Mouse (Mus musculus) kidney, embryonic 14.5 days (tissue): ENCODE measurements around the gene Mef2b. TPM values are rescaled to one million over a fixed set of nuclear protein-coding genes. Genes with fewer than 3 reads are reported as not detected.

Experiments used
- ATAC-seq: fragments of 200-750 bp; cut with Nextera tagmentation; 2 replicates; pipeline ENCODE4 v1.8.0; 2017; ENCODE audit warnings: moderate number of reproducible peaks, mild to moderate bottlenecking, moderate TSS enrichment, moderate library complexity; ENCODE audit not compliant: low FRiP score, low TSS enrichment
- H3K27ac ChIP-seq: fragments of 300-500 bp; sonication (generic); 2 replicates; pipeline ENCODE4 v1.5.1; 2014; ENCODE audit warnings: low read depth, mild to moderate bottlenecking, low read length, moderate library complexity, mixed read lengths
- H3K27me3 ChIP-seq: fragments of 300-500 bp; sonication (generic); 2 replicates; pipeline ENCODE4 v1.6.1; 2014; ENCODE audit warnings: mild to moderate bottlenecking, low read length; ENCODE audit not compliant: control insufficient read depth, insufficient read depth
- H3K36me3 ChIP-seq: fragments of 300-500 bp; sonication (generic); 2 replicates; pipeline ENCODE4 v1.6.1; 2014; ENCODE audit warnings: low read length, mixed read lengths; ENCODE audit not compliant: control insufficient read depth, insufficient read depth
- H3K4me1 ChIP-seq: fragments of 300-500 bp; sonication (generic); 2 replicates; pipeline ENCODE4 v1.6.1; 2014; ENCODE audit warnings: low read length, mixed read lengths; ENCODE audit not compliant: control insufficient read depth, insufficient read depth
- H3K4me2 ChIP-seq: fragments of 300-500 bp; sonication (generic); replicated peaks from 2 replicates; pipeline ENCODE4 v1.6.1; 2014; ENCODE audit warnings: low read depth, mild to moderate bottlenecking, low read length
- H3K4me3 ChIP-seq: fragments of 300-500 bp; sonication (generic); 2 replicates; pipeline ENCODE4 v1.5.1; 2014; ENCODE audit warnings: mild to moderate bottlenecking, low read length
- H3K9ac ChIP-seq: fragments of 300-500 bp; sonication (generic); 2 replicates; pipeline ENCODE4 v1.6.1; 2014; ENCODE audit warnings: low read depth, mild to moderate bottlenecking, low read length, moderate library complexity
- H3K9me3 ChIP-seq: fragments of 300-500 bp; sonication (generic); 2 replicates; pipeline ENCODE4 v1.6.1; 2016; ENCODE audit warnings: low read length; ENCODE audit not compliant: control insufficient read depth
- WGBS: fragments of 180-500 bp; shearing (Covaris S2); extraction: QIAGEN DNeasy Blood & Tissue Kit; methylation state at CpG from one replicate; pipeline ENCODE4 v1.1.7; 2014; 5-methylcytosine and 5-hydroxymethylcytosine counted together
- polyA plus RNA-seq: library from polyadenylated mRNA; unstranded; fragments of >200 nt; fragmentation: Nextera tagmentation; extraction: Ambion mirVana; gene quantifications from 2 replicates; pipeline ENCODE4 v1.2.1, GENCODE M21; 2014

Mef2b gene
- polyA plus RNA-seq, 1 experiment from 2014 or later = 0.97 TPM

GRCm38 (mm10) chr8:70147678-70148607, 8.4 kb downstream of the Mef2b start:
- Histone ChIP-seq H3K9me3 (no peaks in the 10 kb centered on the region), H3K27me3 (no peaks in the 10 kb centered on the region), H3K9ac (no peak overlapping the region), H3K27ac (no peak overlapping the region), H3K4me2 (no peak overlapping the region), H3K4me3 (no peak overlapping the region), H3K4me1 (peaks cover 4% of the 10 kb centered on the region; the same call in 1 of the 2 replicates), H3K36me3 (peaks cover 29% of the 10 kb centered on the region)
- no peak for ATAC-seq
- 80% methylated on average over 7 of the region's 7 CpGs for WGBS

GRCm38 (mm10) chr8:70150158-70150557, 10.6 kb downstream of the Mef2b start:
- no peaks in the 10 kb centered on the region for H3K9me3 ChIP-seq
- no peak overlapping the region for H3K9ac ChIP-seq
- H3K4me2 ChIP-seq = no peak overlapping the region
- no peaks in the 10 kb centered on the region for H3K27me3 ChIP-seq
- peak; percentile 34 for ATAC-seq
- H3K4me1 ChIP-seq = peaks cover 4% of the 10 kb centered on the region; the same call in 1 of the 2 replicates
- H3K27ac ChIP-seq = no peak overlapping the region
- no peak overlapping the region for H3K4me3 ChIP-seq
- WGBS = 12% methylated on average over 13 of the region's 13 CpGs
- H3K36me3 ChIP-seq = peaks cover 17% of the 10 kb centered on the region

- H3K9ac ChIP-seq = no peak overlapping the region
- peaks cover 4% of the 10 kb centered on the region; the same call in 1 of the 2 replicates for H3K4me1 ChIP-seq
- no peak overlapping the region; the same call in 1 of the 2 replicates for H3K4me2 ChIP-seq
- no peaks in the 10 kb centered on the region for H3K27me3 ChIP-seq
- H3K4me3 ChIP-seq = no peak overlapping the region
- no peaks in the 10 kb centered on the region for H3K36me3 ChIP-seq
- no peak overlapping the region for H3K27ac ChIP-seq
- H3K9me3 ChIP-seq = no peaks in the 10 kb centered on the region
- 13% methylated on average over 22 of the region's 22 CpGs for WGBS
- ATAC-seq = peak; percentile 95
Observed at GRCm38 (mm10) chr8:70152537-70153257, 13.2 kb downstream of the Mef2b start.

GRCm38 (mm10) chr8:70157240-70157800, 17.8 kb downstream of the Mef2b start:
- Histone ChIP-seq H3K9me3 (no peaks in the 10 kb centered on the region), H3K4me3 (no peak overlapping the region), H3K27me3 (no peaks in the 10 kb centered on the region), H3K4me2 (no peak overlapping the region), H3K27ac (no peak overlapping the region), H3K4me1 (no peaks in the 10 kb centered on the region), H3K36me3 (no peaks in the 10 kb centered on the region), H3K9ac (no peak overlapping the region)
- ATAC-seq = no peak
- WGBS = 92% methylated on average over 1 of the region's 1 CpGs

- H3K9me3 ChIP-seq = no peaks in the 10 kb centered on the region
- peak; percentile 92 for ATAC-seq
- H3K4me3 ChIP-seq = peak overlapping the region; percentile 35
- H3K36me3 ChIP-seq = no peaks in the 10 kb centered on the region
- WGBS = 16% methylated on average over 33 of the region's 40 CpGs
- no peaks in the 10 kb centered on the region for H3K4me1 ChIP-seq
- no peaks in the 10 kb centered on the region for H3K27me3 ChIP-seq
- peak overlapping the region; percentile 32 for H3K9ac ChIP-seq
- H3K4me2 ChIP-seq = peak overlapping the region; percentile 52
- H3K27ac ChIP-seq = no peak overlapping the region
Observed at GRCm38 (mm10) chr8:70158069-70158853, 18.8 kb downstream of the Mef2b start.

- Histone ChIP-seq H3K4me1 (no peaks in the 10 kb centered on the region), H3K4me2 (no peak overlapping the region), H3K9ac (no peak overlapping the region), H3K36me3 (no peaks in the 10 kb centered on the region), H3K4me3 (no peak overlapping the region), H3K27ac (no peak overlapping the region), H3K9me3 (no peaks in the 10 kb centered on the region), H3K27me3 (no peaks in the 10 kb centered on the region)
- no peak for ATAC-seq
- 84% methylated on average over 4 of the region's 4 CpGs for WGBS
Observed at GRCm38 (mm10) chr8:70159211-70159610, 19.7 kb downstream of the Mef2b start.

- no peaks in the 10 kb centered on the region for H3K36me3 ChIP-seq
- H3K4me1 ChIP-seq = no peaks in the 10 kb centered on the region
- H3K9me3 ChIP-seq = no peaks in the 10 kb centered on the region
- 72% methylated on average over 13 of the region's 13 CpGs for WGBS
- ATAC-seq = no peak
- H3K4me3 ChIP-seq = no peak overlapping the region
- H3K27ac ChIP-seq = no peak overlapping the region
- H3K9ac ChIP-seq = no peak overlapping the region
- no peak overlapping the region for H3K4me2 ChIP-seq
- H3K27me3 ChIP-seq = no peaks in the 10 kb centered on the region
Observed at GRCm38 (mm10) chr8:70160015-70160414, 20.5 kb downstream of the Mef2b start.

GRCm38 (mm10) chr8:70163316-70163715, 23.8 kb downstream of the Mef2b start:
- Histone ChIP-seq H3K4me1 (no peaks in the 10 kb centered on the region), H3K36me3 (no peaks in the 10 kb centered on the region), H3K4me3 (no peak overlapping the region), H3K27me3 (no peaks in the 10 kb centered on the region; the same call in 1 of the 2 replicates), H3K4me2 (no peak overlapping the region), H3K27ac (no peak overlapping the region), H3K9me3 (no peaks in the 10 kb centered on the region), H3K9ac (no peak overlapping the region)
- ATAC-seq = no peak
- 85% methylated on average over 3 of the region's 3 CpGs for WGBS
